Mouse (Mus musculus): Measurements from ENCODE around the gene Kmt2c. TPM values are rescaled to one million over a fixed set of nuclear protein-coding genes. Genes with fewer than 3 reads are reported as not detected.

The Kmt2c gene
- polyA plus RNA-seq, 1 experiment from 2014 or later, result 20.4 TPM

DNA sequence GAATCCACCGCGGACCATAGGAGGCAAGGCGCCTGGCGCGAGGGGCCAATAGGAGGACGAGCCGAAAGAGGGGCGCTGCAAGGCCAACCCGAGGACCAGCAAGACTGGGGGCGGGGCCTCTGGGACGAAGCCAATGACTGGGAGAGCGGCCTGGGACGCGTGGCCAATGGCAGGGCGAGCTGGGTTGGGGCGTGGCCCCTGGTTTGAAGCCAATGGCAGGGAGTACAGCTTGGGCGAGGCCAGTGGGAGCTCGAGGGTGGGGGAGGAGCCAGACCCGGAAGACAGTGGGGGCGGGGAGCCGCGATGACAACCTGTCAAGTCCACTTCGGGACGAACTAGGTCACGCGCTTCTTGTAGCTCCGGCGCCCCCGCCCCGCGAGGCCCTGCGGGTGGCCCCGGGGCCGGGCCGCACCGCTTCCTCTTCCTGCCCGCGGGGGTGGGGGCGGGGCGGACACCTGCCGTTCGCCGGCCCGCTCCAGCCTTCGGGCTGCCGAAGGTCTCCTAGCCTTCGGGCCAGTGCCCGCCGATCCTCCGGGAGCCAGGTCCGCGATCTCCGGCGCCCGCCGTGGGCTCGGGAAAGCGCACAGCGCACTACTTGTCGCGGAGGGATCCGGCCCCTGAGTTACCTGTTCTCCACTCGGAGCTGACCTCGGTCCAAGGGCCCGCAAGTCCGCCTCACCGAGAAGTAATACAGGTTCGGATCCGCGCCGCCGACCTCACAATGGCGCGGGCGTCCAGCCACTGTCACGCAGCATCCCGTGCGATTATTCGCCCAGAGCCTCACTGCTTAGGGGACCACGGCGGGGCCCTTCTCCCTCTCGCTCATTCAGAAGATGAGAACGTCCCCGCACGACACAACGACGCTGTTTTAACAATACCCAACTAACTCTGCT is 31.2 kb upstream of the Kmt2c start:
- under 1% methylated on average over 77 of the region's 87 CpGs for WGBS
- Histone ChIP-seq H3K27me3 (replicated peaks) (no peaks in the 10 kb centered on the region), H3K4me1 (peaks cover 5% of the 10 kb centered on the region), H3K4me2 (peak overlapping the region; percentile 60), H3K9me3 (no peaks in the 10 kb centered on the region), H3K27ac (peak overlapping the region; percentile 97), H3K36me3 (replicated peaks) (no peaks in the 10 kb centered on the region), H3K9ac (peak overlapping the region; percentile 69), H3K4me3 (peak overlapping the region; percentile 69)
- peak; percentile 100 for ATAC-seq (replicated peaks)

DNA sequence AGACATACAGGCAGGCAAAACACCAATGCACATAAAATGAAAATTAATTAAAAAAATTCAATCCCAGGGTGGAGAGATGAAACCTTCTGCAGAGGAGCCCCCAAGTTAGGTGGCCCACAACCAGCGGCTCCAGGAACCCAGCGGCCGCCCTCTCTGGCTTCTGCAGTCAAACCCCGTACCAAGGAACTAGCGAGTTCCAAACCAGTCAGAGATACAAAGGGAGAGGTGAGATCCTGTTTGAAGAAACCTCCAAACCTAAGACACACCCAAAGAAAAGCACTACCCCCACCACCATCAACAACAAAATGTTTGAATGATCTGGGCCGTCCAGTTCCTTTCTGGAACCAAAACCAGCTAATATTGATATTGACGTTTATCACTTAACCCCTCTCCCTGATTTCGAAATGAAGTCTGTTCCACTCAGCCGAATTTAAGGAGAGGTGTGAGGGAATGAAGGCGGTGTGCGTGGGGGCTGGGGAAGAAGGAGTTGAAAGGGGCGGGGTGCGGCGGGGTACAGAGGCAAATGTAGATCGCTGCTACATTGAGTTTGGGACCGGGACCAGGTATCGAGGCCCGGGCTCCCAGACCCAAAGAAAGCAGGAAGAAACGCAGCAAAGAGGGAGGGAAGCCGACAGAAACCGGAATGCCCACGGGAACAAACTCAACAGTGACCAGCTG is 30.4 kb upstream of the Kmt2c start:
- ATAC-seq (replicated peaks), result peak; percentile 57

DNA sequence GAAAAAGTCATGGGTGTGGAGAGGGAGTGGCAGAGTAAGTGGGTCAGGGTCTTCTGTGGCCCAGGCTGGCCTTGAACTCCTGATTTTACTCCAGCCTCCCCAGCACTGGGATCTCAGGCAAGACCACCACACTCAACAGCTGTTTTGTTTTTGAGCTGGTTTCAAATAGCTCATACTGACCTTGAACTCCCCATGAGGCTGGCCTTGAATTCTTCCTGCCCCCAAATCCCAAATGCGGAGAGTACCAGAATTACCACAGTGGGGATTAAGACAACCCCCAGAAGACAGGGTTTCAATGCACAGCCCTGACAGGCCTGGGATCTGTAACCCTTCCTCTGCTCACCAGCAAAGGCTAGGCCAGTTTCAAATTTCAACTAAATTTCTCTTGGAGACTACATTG is 29.4 kb upstream of the Kmt2c start:
- Histone ChIP-seq H3K4me3 (no peak overlapping the region), H3K27me3 (replicated peaks) (no peaks in the 10 kb centered on the region), H3K9ac (no peak overlapping the region), H3K27ac (no peak overlapping the region), H3K9me3 (no peaks in the 10 kb centered on the region), H3K4me1 (peaks cover 5% of the 10 kb centered on the region), H3K36me3 (replicated peaks) (no peaks in the 10 kb centered on the region), H3K4me2 (no peak overlapping the region)
- 46% methylated on average over 1 of the region's 1 CpGs for WGBS
- ATAC-seq (replicated peaks), result no peak

More for the DNA sequence above, 30.4 kb upstream of the Kmt2c start:
- WGBS, result 10% methylated on average over 22 of the region's 22 CpGs
- peak overlapping the region; percentile 69 for H3K4me3 ChIP-seq
- H3K27me3 ChIP-seq (replicated peaks), result no peaks in the 10 kb centered on the region
- H3K9me3 ChIP-seq, result no peaks in the 10 kb centered on the region
- H3K36me3 ChIP-seq (replicated peaks), result no peaks in the 10 kb centered on the region
- H3K4me2 ChIP-seq, result peak overlapping the region; percentile 60
- peak overlapping the region; percentile 97 for H3K27ac ChIP-seq
- H3K4me1 ChIP-seq, result peaks cover 5% of the 10 kb centered on the region
- H3K9ac ChIP-seq, result peak overlapping the region; percentile 47

DNA sequence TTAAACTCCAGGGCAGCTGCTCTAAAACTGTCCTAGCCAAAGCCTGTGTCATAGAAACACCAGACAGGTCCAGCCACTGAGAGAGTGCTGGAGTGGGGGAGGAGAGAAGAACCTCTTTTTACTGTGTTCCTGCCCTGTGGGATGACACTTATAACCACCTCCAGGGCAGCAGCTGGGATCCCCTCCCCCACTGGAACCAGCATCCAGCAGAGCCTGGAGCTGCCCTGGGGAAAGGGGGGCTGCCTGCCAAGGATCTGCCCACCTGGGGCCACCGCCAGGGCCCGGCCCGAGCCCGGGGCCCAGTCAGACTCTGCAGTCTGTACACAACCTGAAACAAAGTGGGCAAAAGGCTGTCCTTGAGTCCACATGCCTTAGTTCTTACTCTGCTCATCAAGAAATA is 28.3 kb upstream of the Kmt2c start:
- Histone ChIP-seq H3K4me2 (no peak overlapping the region), H3K9me3 (no peaks in the 10 kb centered on the region), H3K9ac (no peak overlapping the region), H3K4me3 (no peak overlapping the region), H3K4me1 (peaks cover 5% of the 10 kb centered on the region), H3K27me3 (replicated peaks) (no peaks in the 10 kb centered on the region), H3K27ac (no peak overlapping the region), H3K36me3 (replicated peaks) (no peaks in the 10 kb centered on the region)
- no peak for ATAC-seq (replicated peaks)
- WGBS, result 38% methylated on average over 4 of the region's 4 CpGs

DNA sequence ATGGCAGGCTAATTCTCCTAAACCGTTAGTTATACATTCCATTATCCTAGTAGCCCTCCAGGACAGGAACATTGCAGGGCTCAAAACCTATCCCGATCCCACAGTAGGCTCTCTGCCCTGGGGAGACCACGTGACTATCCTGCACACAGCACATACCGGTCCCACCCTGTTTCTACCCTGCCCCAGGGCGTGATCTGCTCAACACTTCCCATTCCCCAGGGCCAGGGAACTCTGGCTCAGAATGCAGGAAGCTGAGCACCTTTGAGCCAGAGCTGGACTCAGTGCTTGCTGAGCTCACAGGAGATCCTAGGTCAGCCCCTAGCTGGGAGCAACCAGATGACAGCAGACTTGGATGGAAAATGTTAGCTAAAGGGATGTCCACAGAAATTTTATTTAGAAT is 27.5 kb upstream of the Kmt2c start:
- peaks cover 5% of the 10 kb centered on the region for H3K4me1 ChIP-seq
- H3K9me3 ChIP-seq, result no peaks in the 10 kb centered on the region
- no peaks in the 10 kb centered on the region for H3K36me3 ChIP-seq (replicated peaks)
- 35% methylated on average over 5 of the region's 5 CpGs for WGBS
- H3K27me3 ChIP-seq (replicated peaks), result no peaks in the 10 kb centered on the region
- H3K4me2 ChIP-seq, result no peak overlapping the region
- H3K9ac ChIP-seq, result no peak overlapping the region
- H3K4me3 ChIP-seq, result no peak overlapping the region
- no peak overlapping the region for H3K27ac ChIP-seq
- ATAC-seq (replicated peaks), result no peak

DNA sequence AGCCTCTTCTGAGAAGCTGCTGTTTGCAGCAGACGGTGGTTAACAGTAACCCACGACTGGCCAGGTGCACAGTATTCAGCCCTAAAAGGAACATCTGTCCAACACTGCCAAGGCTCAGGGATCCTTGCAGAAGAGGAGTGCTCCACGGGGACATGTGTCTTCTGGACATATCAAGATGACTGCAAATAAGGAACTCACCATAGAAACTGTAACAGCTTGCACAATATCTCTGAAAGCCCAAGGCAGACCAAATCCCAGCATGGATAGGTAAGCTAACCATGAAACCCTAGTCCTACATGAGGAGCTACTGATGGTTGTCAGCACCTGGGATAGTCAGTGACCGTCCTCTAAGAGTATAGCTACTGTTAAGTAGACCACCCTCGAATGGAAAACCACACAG is 22.9 kb upstream of the Kmt2c start:
- no peak overlapping the region for H3K27ac ChIP-seq

DNA sequence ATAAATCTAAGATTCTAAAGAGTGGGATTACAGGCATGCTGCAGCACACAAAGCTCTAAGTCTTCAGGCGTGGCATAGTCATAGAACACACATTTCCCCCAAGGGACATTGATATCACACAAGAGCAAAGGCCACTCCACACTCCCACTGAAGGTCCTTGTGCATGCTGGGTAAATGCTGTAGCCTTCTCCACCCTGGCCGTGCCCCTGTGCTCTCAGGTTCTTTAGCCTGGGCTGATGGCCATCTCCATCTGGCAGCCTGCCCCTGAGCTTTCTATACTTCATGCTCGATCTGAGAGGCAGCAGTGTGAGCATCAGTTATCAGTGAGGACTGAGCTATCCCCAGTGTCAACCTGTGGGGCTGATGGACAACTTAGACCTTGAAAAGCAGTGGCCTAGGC is 21.2 kb upstream of the Kmt2c start:
- Histone ChIP-seq H3K4me2 (no peak overlapping the region), H3K27me3 (replicated peaks) (no peaks in the 10 kb centered on the region), H3K4me3 (no peak overlapping the region), H3K27ac (no peak overlapping the region), H3K36me3 (replicated peaks) (no peaks in the 10 kb centered on the region), H3K9ac (no peak overlapping the region), H3K4me1 (no peaks in the 10 kb centered on the region), H3K9me3 (no peaks in the 10 kb centered on the region)
- no peak for ATAC-seq (replicated peaks)
- 67% methylated on average over 3 of the region's 3 CpGs for WGBS

More for the DNA sequence above, 22.9 kb upstream of the Kmt2c start:
- H3K4me1 ChIP-seq, result no peaks in the 10 kb centered on the region
- H3K4me2 ChIP-seq, result no peak overlapping the region
- H3K9me3 ChIP-seq, result no peaks in the 10 kb centered on the region
- WGBS, result 91% methylated on average over 5 of the region's 5 CpGs
- H3K9ac ChIP-seq, result no peak overlapping the region
- no peak for ATAC-seq (replicated peaks)
- H3K36me3 ChIP-seq (replicated peaks), result no peaks in the 10 kb centered on the region
- no peaks in the 10 kb centered on the region for H3K27me3 ChIP-seq (replicated peaks)
- no peak overlapping the region for H3K4me3 ChIP-seq

DNA sequence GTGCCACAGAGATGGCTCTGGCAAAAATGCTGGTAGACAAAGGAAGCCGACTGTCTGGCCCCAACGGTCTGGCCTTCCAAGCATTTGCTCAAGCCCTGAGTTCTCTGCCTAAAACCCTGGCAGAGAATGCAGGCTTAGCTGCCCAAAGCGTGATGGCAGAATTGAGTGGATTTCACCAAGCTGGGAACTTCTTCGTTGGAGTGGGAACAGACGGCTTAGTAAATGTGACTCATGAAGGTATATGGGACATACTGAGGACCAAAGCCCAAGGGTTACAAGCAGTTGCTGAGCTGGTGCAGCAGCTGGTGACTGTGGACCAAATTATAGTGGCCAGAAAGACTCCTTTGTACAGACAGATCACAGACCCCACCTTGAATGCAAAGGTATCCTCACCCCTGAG is 19.0 kb upstream of the Kmt2c start:
- Histone ChIP-seq H3K4me3 (no peak overlapping the region), H3K27ac (no peak overlapping the region), H3K9me3 (no peaks in the 10 kb centered on the region), H3K4me1 (no peaks in the 10 kb centered on the region), H3K4me2 (no peak overlapping the region), H3K36me3 (replicated peaks) (no peaks in the 10 kb centered on the region), H3K9ac (no peak overlapping the region), H3K27me3 (replicated peaks) (no peaks in the 10 kb centered on the region)
- no peak for ATAC-seq (replicated peaks)
- 85% methylated on average over 5 of the region's 5 CpGs for WGBS

DNA sequence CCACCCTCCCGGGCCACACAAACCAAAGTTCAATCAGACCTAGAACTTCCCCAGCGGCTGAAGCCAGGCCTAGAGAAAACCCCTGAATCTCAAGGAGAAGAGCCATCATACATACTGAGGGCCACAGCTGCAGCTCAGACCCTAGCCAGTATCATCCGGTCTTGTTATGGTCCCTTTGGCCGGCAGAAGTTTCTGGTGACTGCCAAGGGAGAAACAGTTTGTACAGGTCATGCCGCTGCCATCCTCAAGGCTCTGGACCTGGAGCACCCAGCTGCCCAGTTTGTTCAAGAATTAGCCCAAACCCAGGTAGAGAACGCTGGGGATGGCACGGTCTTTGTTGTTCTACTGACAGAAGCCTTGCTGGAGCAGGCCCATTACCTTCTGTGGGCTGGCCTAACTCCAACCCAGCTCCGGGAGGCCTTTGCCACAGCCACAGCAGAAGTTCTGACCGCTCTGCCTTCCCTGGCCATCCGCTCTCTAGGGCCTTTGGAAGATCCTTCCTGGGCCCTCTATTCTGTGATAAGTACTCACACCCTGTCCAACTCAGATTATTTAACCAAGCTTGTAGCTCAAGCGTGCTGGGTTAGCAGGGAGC is 17.8 kb upstream of the Kmt2c start:
- Histone ChIP-seq H3K36me3 (replicated peaks) (no peaks in the 10 kb centered on the region), H3K27ac (no peak overlapping the region), H3K4me2 (no peak overlapping the region), H3K9ac (no peak overlapping the region), H3K9me3 (no peaks in the 10 kb centered on the region), H3K4me3 (no peak overlapping the region), H3K27me3 (replicated peaks) (no peaks in the 10 kb centered on the region), H3K4me1 (no peaks in the 10 kb centered on the region)
- WGBS, result 94% methylated on average over 11 of the region's 11 CpGs
- ATAC-seq (replicated peaks), result no peak

DNA sequence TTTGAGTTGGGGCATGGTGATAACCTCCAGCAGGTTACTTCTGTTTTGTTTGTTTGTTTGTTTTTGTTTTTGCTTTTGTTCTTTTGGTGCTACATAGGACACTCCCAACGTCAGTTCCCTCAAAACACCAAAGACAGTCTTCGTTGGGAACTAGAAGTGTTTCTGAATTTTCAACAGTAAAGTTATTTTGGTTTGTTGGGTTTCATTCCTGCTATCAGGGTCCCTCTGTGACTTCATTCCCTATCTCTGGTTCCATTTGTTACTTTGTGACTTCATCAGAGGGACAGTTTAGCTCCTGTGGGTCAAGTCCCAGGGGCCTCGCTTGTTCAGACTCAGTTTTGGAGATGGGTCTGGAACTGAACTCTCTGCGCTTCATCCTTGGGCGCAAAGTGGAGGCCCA is 17.2 kb upstream of the Kmt2c start, which contains the start of gene Cct8l1:
Gene Cct8l1 (plus strand): TSS at position 301 of the 400 bp plus-strand sequence.
- no peaks in the 10 kb centered on the region for H3K9me3 ChIP-seq
- no peaks in the 10 kb centered on the region for H3K27me3 ChIP-seq (replicated peaks)
- ATAC-seq (replicated peaks), result no peak
- no peak within 1 kb of the TSS for H3K9ac ChIP-seq
- WGBS, result 91% methylated on average over 5 of the region's 5 CpGs
- no peaks in the 10 kb centered on the region for H3K36me3 ChIP-seq (replicated peaks)
- no peak within 1 kb of the TSS for H3K27ac ChIP-seq
- H3K4me1 ChIP-seq, result no peaks in the 10 kb centered on the region
- no peak within 1 kb of the TSS for H3K4me3 ChIP-seq
- H3K4me2 ChIP-seq, result no peak within 1 kb of the TSS

DNA sequence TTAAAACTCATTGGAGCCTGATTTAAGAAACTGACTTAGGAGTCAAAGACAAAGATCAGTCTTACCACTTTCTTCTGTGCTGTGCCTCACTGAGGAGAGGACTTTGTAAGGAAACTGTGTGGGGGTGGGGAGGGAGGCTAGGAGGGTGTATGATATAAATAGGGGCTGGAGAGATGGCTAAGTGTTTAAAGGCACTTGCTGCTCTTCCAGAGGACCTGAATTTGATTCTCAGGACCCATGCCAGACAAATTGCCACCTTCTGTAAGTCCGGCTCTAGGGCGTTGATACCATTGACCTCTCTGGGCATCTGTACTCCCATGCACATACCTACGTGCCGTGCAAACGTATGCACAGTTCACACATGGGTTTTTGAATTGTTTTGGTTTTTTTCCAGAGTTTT is 7.5 kb upstream of the Kmt2c start:
- no peaks in the 10 kb centered on the region for H3K27me3 ChIP-seq (replicated peaks)
- H3K36me3 ChIP-seq (replicated peaks), result no peaks in the 10 kb centered on the region
- WGBS, result 92% methylated on average over 5 of the region's 5 CpGs
- no peak for ATAC-seq (replicated peaks)
- H3K9ac ChIP-seq, result no peak overlapping the region
- H3K9me3 ChIP-seq, result no peaks in the 10 kb centered on the region
- no peaks in the 10 kb centered on the region for H3K4me1 ChIP-seq
- H3K27ac ChIP-seq, result no peak overlapping the region
- no peak overlapping the region for H3K4me2 ChIP-seq
- H3K4me3 ChIP-seq, result no peak overlapping the region

DNA sequence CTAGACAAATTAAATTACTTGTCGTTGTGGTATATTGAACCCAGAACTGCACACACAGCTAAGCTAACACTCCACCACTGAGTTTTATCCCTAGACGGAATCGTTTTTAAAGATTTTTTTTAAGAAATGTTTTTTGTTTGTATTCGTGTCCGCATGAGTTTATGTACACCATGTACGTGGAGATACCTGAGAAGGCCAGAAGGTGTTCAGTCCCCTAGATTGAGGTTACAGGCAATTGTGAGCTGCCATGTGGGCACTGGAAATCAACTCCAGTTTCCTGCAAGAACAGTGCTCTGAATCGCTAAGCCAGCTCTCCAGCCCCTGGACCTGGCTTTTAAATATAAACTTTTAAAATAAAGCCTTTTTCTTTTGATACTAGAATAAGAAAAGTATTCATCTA is 2.1 kb upstream of the Kmt2c start:
- Histone ChIP-seq H3K4me2 (peak overlapping the region; percentile 64), H3K4me3 (peak overlapping the region; percentile 70), H3K9me3 (no peaks in the 10 kb centered on the region), H3K27ac (no peak overlapping the region), H3K9ac (peak overlapping the region; percentile 85), H3K4me1 (peaks cover 17% of the 10 kb centered on the region), H3K36me3 (replicated peaks) (no peaks in the 10 kb centered on the region), H3K27me3 (replicated peaks) (no peaks in the 10 kb centered on the region)
- ATAC-seq (replicated peaks), result no peak
- WGBS, result 73% methylated on average over 7 of the region's 7 CpGs

All from midbrain, embryonic 15.5 days (tissue).